Mouse (Mus musculus) lung, adult 18-20 months (tissue): ENCODE results near the gene Ezr.

Experiments used
- DNase-seq, 2 experiments: peaks; one replicate each; pipeline ENCODE4 v3.0.0; 2022; ENCODE audit warnings: mixed read lengths in 2 of 2

Gene Ezr

GRCm38 (mm10) chr17:6789103-6789502 is 6.5 kb upstream of the Ezr start:
- no peak for DNase-seq

- DNase-seq = no peak
Observed at GRCm38 (mm10) chr17:6787241-6787640, 4.7 kb upstream of the Ezr start.

GRCm38 (mm10) chr17:6783756-6784357 is 1.3 kb upstream of the Ezr start:
- peak; percentile 69 to 74 for DNase-seq

DNA sequence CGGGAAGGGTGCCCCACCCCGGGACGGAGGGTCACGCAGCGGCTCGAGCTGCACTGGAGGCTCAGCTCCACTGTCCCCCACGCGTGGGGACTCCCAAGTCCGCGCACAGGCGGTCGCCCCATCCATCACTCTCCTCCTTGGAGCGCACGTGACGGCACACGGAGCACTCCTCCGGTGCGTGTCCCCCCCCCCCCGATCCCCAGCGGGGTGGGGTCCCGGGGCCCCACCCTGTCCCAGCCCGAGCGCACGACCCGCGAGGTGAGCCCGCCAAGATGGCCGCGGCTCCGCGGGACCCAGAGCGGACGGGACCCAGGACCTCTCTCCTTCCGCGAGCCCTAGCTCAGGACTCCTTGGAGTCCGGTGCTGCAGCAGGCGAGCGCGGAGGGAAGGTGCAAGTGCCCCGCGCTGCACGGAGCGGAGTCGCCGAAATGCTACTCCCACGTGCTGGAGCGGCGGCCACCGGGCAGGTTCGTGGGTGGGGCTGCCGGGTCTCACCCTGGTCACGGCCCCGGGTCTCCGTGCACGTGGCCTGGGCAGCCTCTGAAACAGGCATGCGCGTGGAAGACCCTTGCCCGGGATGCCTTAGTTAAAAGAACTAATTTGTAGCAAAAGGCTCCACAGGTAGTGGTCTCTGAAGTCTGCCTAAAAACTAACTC is 550 bp upstream of the Ezr start:
- peak; percentile 55 to 59 for DNase-seq

DNA sequence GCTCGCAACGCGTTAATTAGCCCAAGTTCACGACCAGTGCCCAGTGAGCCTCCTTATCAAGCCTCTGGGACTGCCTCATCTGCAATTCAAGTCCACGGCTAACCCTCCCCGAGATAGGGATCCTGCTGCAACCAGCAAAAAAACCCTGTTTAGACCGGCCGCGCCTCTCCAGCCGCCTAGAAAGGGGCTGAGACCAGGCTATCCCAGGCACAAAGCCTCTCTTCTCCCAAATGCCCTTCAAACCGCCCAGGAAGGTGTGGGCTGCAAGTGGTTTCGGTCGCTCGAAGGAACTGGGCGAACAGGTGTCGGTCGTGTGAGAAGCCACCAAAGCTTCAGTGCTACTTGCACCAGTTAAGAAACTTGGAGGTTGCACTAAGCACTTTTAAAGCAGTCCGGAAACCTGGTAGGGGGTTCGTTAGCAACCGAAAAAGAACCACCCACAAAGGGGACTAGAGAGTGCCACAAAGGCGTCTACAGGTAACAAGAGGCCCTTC is 504 bp downstream of the Ezr start:
- DNase-seq = peak; percentile 63 to 65

DNA sequence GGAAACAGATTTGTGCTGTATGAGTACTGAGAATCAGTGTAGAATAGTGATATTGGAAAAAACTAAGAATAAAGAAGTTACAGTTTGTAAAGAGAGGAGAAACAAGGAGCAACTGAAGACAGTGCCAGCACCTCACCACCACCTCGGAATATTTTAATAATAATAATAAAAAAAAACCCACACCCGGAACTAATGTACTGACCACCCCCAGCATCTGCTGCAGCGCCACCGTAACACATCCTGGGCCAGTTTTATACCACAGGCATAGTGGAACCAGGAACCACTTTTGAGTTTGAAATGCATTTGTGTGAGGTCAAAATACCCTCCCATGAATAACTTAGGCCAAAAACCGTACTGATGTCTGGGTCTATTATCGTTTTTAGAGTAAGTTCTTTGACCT is 1.3 kb downstream of the Ezr start:
- DNase-seq = no peak

GRCm38 (mm10) chr17:6780521-6781115 is 2.0 kb downstream of the Ezr start:
- no peak for DNase-seq

DNA sequence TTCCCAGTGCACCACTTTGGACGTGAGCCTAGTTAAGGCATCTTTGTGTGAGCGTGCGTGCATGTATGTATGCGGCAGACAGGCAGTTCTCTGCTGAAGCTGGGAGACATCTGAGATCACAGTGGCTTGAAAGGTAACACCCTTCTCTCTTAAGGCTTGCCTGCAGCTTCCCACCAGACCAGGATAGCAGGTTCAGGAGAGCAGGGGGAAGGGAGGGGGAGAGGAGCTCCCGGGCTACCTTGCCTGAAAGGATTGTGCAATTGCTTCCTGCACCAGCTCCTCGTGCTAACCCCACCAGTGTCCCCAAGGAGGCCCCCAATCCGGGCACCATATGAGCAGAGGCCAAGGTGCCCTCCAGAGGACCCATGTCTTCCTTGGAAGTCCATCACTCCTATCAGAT is 3.0 kb downstream of the Ezr start:
- peak in 1 of 2 experiments; percentile 70 for DNase-seq

- peak in 1 of 2 experiments; percentile 56 for DNase-seq
Observed at GRCm38 (mm10) chr17:6778771-6779509, 3.6 kb downstream of the Ezr start.

DNA sequence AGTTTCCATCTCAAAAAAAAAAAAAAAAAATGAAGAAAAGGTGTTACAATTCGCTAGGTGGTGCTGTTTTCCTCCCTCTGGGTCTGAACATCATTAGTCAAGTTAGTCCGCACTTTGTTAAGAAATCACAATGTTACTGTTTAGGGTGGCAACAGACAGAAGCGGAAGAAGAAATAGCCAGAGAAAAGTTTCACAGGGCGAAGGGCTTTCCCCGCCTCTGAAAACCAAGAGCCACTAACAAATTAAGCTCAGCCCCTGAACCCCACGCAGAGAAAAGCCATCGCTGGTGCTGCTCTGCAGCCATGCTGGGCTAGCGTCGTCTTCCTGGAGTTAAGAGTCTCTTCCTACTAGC is 4.3 kb downstream of the Ezr start:
- DNase-seq = peak; percentile 61

- no peak for DNase-seq
Observed at GRCm38 (mm10) chr17:6777629-6778331, 4.8 kb downstream of the Ezr start.

- no peak for DNase-seq
Observed at GRCm38 (mm10) chr17:6777061-6777460, 5.5 kb downstream of the Ezr start.

DNA sequence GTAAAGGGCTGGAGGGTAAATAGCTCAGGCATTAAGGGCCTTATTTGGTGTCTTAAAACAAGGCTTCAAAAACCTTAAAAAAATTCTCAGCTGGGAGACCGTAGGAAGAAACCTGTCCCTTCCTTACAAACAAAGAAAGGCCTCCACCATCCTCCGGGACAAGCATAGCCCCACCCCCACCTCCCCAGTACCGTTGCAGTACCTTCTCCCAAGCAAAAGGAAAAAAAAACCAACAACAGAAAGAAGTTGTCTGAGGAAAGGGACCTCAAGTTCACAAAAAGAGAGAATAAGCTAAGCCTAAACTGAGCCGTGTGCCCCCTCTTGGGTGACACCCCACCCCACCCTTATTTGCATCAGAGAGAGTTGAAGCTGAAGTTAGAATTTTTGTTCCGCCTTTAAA is 6.0 kb downstream of the Ezr start:
- no peak for DNase-seq

GRCm38 (mm10) chr17:6776123-6776522 is 6.5 kb downstream of the Ezr start:
- no peak for DNase-seq

GRCm38 (mm10) chr17:6775671-6776070 is 6.9 kb downstream of the Ezr start:
- DNase-seq = no peak

DNA sequence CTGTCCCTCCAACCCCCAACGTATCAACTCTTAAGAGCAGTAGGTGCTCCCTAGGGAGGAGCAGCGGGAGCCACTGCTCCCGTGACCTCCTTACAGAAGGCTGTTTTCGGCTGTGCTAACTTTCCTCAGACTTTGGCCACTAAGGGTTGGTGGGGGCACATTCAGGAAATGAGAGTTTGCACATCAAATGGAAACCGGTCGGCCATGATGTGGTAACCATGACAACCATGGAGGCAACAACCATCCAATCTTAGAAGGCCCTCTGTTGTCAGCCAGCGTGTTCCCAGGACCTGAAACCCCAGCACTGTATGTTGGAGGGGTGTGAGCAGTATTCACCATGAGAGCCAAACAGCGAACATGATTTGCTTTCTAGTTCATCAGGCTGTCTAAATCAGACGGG is 7.4 kb downstream of the Ezr start:
- no peak for DNase-seq

- no peak for DNase-seq
Observed at GRCm38 (mm10) chr17:6773249-6773966, 9.2 kb downstream of the Ezr start.

DNA sequence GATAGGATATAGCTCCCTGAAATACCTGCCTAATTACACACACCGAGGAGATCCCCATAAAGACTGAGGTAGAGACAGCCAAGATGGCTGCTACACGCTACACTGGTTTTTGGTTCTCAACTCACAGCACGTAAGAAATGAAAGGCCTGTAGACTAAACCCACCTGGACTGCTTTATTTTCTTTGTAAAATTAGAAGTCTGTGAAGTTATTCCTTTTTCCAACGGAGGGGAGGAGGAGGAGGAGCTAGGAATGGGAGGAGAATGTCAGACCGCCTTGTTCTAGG is 10.2 kb downstream of the Ezr start:
- DNase-seq = no peak

DNA sequence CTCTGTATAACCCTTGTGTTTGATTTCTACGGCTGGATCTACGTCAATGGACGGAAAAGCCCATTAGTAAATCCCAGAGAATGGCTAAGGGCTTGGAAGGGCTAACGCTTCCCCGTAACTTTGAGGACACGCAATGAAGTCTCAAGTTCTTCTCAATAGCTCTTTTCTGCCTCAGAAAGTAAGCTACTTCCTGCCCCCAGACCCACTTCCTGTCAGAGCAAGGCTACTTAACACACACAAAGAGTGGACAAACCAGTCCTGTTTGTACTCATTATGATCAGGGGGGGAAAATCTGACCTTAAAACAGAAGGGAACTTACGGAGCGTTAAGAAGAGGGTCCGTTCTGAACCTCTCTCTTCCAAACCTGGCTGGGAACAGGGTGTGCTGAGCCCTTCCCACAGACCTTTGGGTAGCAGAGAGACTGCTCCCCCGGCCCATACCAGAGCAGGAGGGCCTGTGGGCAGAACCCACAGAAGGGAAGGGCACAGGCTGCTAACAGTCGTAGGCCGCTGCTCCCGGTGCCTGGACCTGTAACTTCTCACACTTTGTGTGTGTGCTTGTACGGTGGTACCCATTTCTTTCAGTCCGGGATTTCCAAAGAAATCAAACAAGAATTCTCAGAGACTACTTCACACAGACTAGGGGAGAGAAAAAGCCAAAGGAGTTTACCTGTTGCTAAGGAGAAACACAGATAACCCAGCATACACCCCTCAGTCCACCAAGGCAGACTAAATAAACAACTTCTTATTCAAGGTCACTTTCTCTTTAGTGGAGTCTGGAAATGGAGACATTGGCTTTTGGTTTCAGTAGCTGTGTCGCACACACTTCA is 10.7 kb downstream of the Ezr start:
- DNase-seq = no peak

DNA sequence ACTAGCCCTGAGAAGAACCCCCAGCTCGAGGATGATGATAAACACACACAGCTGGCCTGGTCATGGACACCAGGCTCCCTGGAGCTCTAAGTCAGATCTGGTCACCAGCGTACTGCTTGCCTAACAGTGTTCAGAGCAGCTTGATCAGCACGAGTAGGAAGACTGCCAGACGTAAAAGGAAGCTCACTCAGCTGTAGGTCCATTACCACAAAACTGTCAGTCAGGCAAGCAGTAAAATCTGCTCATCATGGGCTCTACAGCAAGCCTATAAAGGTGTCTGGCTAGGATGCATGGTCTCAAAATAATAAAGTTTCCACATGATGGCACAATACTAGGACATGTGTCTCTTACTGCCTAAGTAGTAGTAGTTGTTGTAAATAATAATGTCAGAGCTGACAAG is 13.0 kb downstream of the Ezr start:
- no peak for DNase-seq

DNA sequence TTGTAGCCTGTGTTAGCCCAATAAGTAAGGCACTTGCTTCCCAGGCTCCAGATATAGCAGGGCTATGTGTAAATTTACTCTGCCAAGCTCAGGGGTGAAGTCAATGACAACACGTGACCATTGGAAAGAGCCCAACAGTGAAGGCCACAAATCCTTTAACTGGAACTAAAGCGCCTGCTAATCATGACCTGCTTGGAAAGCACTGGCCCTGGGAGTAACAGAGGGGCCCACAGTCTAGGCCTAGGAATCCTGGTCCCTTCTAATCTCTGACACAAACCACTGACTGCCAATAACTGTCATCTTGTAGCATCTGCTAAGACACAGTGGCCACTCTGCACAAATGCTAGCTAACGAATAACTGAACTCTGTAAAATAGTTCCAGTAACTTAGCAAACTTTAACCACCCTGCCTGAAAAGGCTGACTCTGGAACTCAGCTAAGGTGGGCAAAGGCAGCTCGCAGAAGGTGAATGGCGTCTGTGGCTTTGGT is 14.2 kb downstream of the Ezr start:
- no peak for DNase-seq

- DNase-seq = no peak
Observed at GRCm38 (mm10) chr17:6767771-6768170, 14.8 kb downstream of the Ezr start.
